Mouse (Mus musculus) monocyte, adult 5-6 weeks (primary cell): Measurements from ENCODE around the gene Plin2. TPM values are rescaled to one million over a fixed set of nuclear protein-coding genes. Genes with fewer than 3 reads are reported as not detected.
"Not testable (repeated sequence)": the region's sequence is repeated elsewhere in the genome, so short reads cannot be mapped to it uniquely, and the experiment has no call there.

Experiments used
- ATAC-seq: fragments of 153-309, 156-312 bp; replicated peaks from 2 replicates; pipeline ENCODE4 v1.8.0; 2017; ENCODE audit warnings: mild to moderate bottlenecking; ENCODE audit not compliant: low TSS enrichment, insufficient number of reproducible peaks, severe bottlenecking, poor library complexity, low FRiP score
- total RNA-seq: library from RNA; stranded (forward); fragments of 200-1000, 200-491, 200-594 nt; gene quantifications from 3 replicates; pipeline ENCODE4 v1.2.3, GENCODE M21; 2017

Gene Plin2
- total RNA-seq, 1 experiment from 2014 or later = 480 TPM

DNA sequence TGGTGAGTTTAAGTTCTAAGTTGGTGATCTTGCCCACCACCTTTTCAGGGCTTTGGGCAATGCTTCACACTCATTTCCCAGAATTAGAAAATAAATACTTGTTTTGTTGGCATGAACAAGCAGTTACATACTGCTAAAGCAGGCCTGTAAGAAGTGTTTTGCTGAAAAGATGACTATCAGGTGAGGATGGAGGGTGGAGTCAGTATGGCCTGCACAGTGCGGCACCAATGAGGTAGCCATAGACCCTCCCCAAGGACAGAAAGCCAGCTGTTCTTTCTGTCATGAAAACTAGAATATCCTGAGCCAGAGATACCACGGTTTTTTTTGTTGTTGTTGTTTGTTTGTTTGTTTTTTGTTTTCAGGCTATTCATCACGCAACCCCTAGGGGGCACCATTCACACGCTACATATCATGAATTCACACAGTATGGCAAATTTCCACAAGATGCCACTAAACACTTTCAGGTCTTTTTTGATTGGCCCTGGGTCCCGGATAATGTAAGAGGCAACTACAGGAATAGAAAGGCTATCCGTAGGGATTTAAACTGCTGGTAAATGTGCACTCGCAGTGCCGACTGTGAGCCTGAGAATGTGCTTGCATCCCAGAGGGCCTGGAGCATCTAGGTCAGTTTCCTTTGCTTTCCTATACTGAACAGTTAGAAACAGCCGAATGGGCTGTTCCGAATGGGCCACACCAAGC is 18.0 kb downstream of the Plin2 start:
- peak; percentile 24; the same call in 1 of the 2 replicates for ATAC-seq

- not testable (repeated sequence) for ATAC-seq
These were observed 21.5 kb downstream of the Plin2 start for GRCm38 (mm10) chr4:86648394-86648793.

- ATAC-seq = not testable (repeated sequence)
These were observed 32.3 kb downstream of the Plin2 start for GRCm38 (mm10) chr4:86637561-86637960.

DNA sequence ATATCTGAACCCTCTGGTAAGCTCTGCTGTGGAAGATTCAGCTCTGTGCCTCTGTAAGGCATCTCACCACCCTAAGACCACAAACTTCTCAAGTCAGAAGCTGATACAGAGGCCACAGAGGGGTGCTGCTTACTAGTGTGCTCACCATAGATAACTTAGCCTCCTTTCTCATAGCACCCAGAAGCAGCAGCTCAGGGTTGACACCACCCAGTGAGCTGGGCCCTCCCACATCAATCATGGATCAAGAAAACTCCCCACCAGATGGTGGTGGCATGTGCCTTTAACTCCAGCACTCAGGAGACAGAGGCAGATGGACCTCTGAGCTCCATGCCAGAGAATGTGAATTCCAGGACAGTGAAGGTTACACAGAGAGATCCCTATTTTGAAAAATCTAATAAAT is 35.0 kb downstream of the Plin2 start:
- 0 out of 2 replicates have a peak, but pooled peaks have one; percentile 11 for ATAC-seq

GRCm38 (mm10) chr4:86634312-86634711 is 35.5 kb downstream of the Plin2 start:
- not testable (repeated sequence) for ATAC-seq

- ATAC-seq = peak; percentile 95
These were observed 37.3 kb downstream of the Plin2 start for GRCm38 (mm10) chr4:86632556-86632955.

GRCm38 (mm10) chr4:86631831-86632230 is 38.0 kb downstream of the Plin2 start:
- ATAC-seq = no peak

DNA sequence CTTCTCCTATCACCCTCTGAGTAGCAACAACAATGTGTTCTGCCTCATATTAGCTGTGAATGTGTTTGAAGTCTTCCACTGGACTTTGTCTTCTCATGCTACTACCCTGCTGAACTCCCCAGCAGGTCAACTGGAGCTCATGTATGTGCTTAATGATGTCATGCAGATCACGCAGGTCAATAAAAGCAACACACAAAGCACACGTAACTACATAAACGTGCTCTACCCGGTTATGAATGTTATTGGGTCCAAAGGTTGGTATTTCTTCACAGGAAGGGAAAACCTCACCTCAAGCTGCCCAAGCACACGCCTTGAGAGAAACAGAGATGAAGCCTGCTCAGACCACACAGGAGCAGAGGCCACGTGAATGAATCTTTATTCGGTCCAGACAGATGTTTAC is 43.4 kb downstream of the Plin2 start:
- ATAC-seq = not testable (repeated sequence)

- ATAC-seq = no peak
These were observed 44.4 kb downstream of the Plin2 start for GRCm38 (mm10) chr4:86625463-86625862.

GRCm38 (mm10) chr4:86622532-86622931 is 47.3 kb downstream of the Plin2 start:
- not testable (repeated sequence) for ATAC-seq

DNA sequence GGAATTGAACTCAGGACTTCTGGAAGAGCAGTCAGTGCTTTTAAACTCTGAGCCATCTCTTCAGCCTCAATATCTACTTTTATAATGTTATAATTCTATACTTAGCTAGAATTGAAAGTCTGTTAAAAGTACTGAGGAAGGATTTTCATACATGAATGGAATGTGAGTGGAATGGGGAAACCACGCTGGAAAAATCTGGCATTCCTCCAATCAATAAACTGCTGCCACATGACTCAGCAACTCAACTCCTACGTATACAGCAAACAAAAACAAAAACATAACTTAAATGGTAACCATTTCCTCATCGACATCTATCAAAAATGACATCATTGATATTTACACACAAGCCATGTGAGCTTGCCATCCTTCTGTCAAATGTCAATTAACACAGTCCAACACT is 47.7 kb downstream of the Plin2 start:
- ATAC-seq = no peak

DNA sequence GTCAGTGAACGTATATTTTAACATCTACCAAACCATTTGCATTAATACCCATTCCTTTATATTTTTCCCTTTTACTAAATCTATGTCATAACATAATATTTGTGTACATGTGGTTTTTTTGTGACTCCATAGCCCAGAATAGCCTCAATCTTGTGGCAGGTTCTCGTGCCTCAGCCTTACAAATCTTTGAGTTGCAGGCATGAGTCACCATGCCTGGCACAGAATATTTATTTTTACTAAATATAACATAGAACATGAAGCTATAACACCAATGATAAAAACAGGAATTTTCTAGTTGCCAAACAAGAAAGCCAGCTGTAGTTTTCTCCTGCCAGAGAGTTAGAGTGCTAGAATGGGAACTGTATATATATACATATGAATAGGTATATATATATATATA is 49.4 kb downstream of the Plin2 start:
- ATAC-seq = no peak

GRCm38 (mm10) chr4:86612289-86612620 is 57.6 kb downstream of the Plin2 start:
- ATAC-seq = no peak

- ATAC-seq = peak; percentile 100
These were observed 58.2 kb downstream of the Plin2 start, which contains the start of gene Haus6 for GRCm38 (mm10) chr4:86611524-86612288. Gene Haus6, minus strand, starts transcription at chr4:86612055.

Other genes starting within 250 kb of the Plin2 start
- not detected in 3 replicates for gene Saxo1, start 111.7 kb downstream of the Plin2 start, total RNA-seq
- 11.9 to 24.3 TPM (median 18.4 TPM) in 3 replicates for gene Rraga, start 94.4 kb downstream of the Plin2 start, total RNA-seq
- gene Haus6, start 58.0 kb downstream of the Plin2 start, total RNA-seq = 13.3 to 23.0 TPM (median 16.0 TPM) in 3 replicates
- gene Dennd4c, start 78.5 kb upstream of the Plin2 start, total RNA-seq = 26.9 to 42.6 TPM (median 30.7 TPM) in 3 replicates
- 692 to 1,143 TPM (median 1,088 TPM) in 3 replicates for gene Rps6, start 187.4 kb upstream of the Plin2 start, total RNA-seq
- gene Acer2, start 204.3 kb upstream of the Plin2 start, total RNA-seq = 0.64 to 5.0 TPM (median 1.8 TPM) in 3 replicates